Mouse (Mus musculus) neutrophil, adult 5-6 weeks (primary cell): ENCODE measurements around the gene Gm2016. TPM values are rescaled to one million over a fixed set of nuclear protein-coding genes. Genes with fewer than 3 reads are reported as not detected.
"Not testable (repeated sequence)": the region's sequence is repeated elsewhere in the genome, so short reads cannot be mapped to it uniquely, and the experiment has no call there.

ENCODE experiments used
- ATAC-seq: fragments of 151-379, 151-347 bp; 2 replicates; pipeline ENCODE4 v1.8.0; 2017; ENCODE audit warnings: mild to moderate bottlenecking, moderate TSS enrichment; ENCODE audit not compliant: insufficient number of reproducible peaks, poor library complexity, low FRiP score, severe bottlenecking; ENCODE audit errors: extremely low read depth
- total RNA-seq: library from RNA; stranded (forward); fragments of 200-1000 nt; gene quantifications from 2 replicates; pipeline ENCODE4 v1.2.3, GENCODE M21; 2017

Gm2016 gene
- not detected in 2 replicates for total RNA-seq

GRCm38 (mm10) chr12:87873772-87874171, at the start of gene Gm2016:
Gene Gm2016 (plus strand): TSS chr12:87874072.
- not testable (repeated sequence) for ATAC-seq

- ATAC-seq, result not testable (repeated sequence)
Measured at GRCm38 (mm10) chr12:87842239-87842638, 31.6 kb upstream of the Gm2016 start, which contains the start of gene Gm2001. Gene Gm2001 (minus strand): TSS chr12:87842339.

- not testable (repeated sequence) for ATAC-seq
Measured at GRCm38 (mm10) chr12:87850657-87851056, 23.2 kb upstream of the Gm2016 start.

GRCm38 (mm10) chr12:87856067-87856466, 17.8 kb upstream of the Gm2016 start:
- ATAC-seq, result not testable (repeated sequence)

GRCm38 (mm10) chr12:87861740-87862692, 11.9 kb upstream of the Gm2016 start:
- ATAC-seq, result not testable (repeated sequence)

GRCm38 (mm10) chr12:87863638-87864037, 10.2 kb upstream of the Gm2016 start:
- not testable (repeated sequence) for ATAC-seq

GRCm38 (mm10) chr12:87864048-87864447, 9.8 kb upstream of the Gm2016 start:
- not testable (repeated sequence) for ATAC-seq

- not testable (repeated sequence) for ATAC-seq
Measured at GRCm38 (mm10) chr12:87895070-87895469, 21.2 kb downstream of the Gm2016 start, which contains the start of gene Gm2022. Gene Gm2022 (plus strand): TSS chr12:87895370.

- not testable (repeated sequence) for ATAC-seq
Measured at GRCm38 (mm10) chr12:87919721-87920120, 45.8 kb downstream of the Gm2016 start, which contains the start of gene Gm2035. Gene Gm2035 (minus strand): TSS chr12:87919857.

Other genes starting within 250 kb of the Gm2016 start
- not detected in 2 replicates for gene Gm16381, start 229.5 kb upstream of the Gm2016 start, total RNA-seq
- not detected in 2 replicates for gene Gm21319, start 98.3 kb upstream of the Gm2016 start, total RNA-seq
- gene Gm21936, start 78.6 kb upstream of the Gm2016 start, total RNA-seq, result not detected in 2 replicates
- not detected in 2 replicates for gene BB287469, start 57.5 kb upstream of the Gm2016 start, total RNA-seq
- gene Gm2001, start 31.7 kb upstream of the Gm2016 start, total RNA-seq, result not detected in 2 replicates
- gene Gm2022, start 21.3 kb downstream of the Gm2016 start, total RNA-seq, result not detected in 2 replicates
- gene Gm2035, start 45.8 kb downstream of the Gm2016 start, total RNA-seq, result not detected in 2 replicates
- gene Gm2042, start 80.0 kb downstream of the Gm2016 start, total RNA-seq, result not detected in 2 replicates
- not detected in 2 replicates for gene Gm2075, start 137.8 kb downstream of the Gm2016 start, total RNA-seq
- gene Gm6803, start 144.7 kb downstream of the Gm2016 start, total RNA-seq, result not detected in 2 replicates
- gene Gm2056, start 152.9 kb downstream of the Gm2016 start, total RNA-seq, result not detected in 2 replicates
- not detected in 2 replicates for gene Gm16368, start 209.6 kb downstream of the Gm2016 start, total RNA-seq